15 mouse cellular contexts compared by ENCODE assay signal in genomic region chr17:25519511-25519910, GRCm38 (mm10). TPM values are rescaled to one million over a fixed set of nuclear protein-coding genes. Genes with fewer than 3 reads are reported as not detected.
DNase-seq lines count a peak whose midpoint lies in the region; ATAC-seq and TF ChIP-seq lines count a peak whose summit lies in the region.
"Had no signal": no experiment of that assay in that cellular context is flagged by ENCODE, and none has a peak within 500 bp of the region (broad histone marks: within the 10 kb centered on the region; RNA-seq: fewer than 3 reads in every experiment).

No protein-coding gene starts in this region.

- H3K27me3 ChIP-seq in stomach, embryonic 16.5 days (ENCODE audit: control insufficient read depth, insufficient read depth, low read length), result no peaks in the 10 kb centered on the region
- no peaks in the 10 kb centered on the region for H3K27me3 ChIP-seq in stomach, postnatal 0 days (ENCODE audit: control insufficient read depth, insufficient read depth, low read length)
- H3K27me3 ChIP-seq: midbrain, embryonic 13.5 days had no signal

- peak; percentile 33 for DNase-seq in gastrocnemius, postnatal 14 days
- DNase-seq in gastrocnemius, adult 8-10 months (ENCODE audit: low spot score in 2 of 2), result no peak
- no peak for DNase-seq in stomach, postnatal 0 days (ENCODE audit: low spot score)
- DNase-seq in layer of hippocampus, postnatal 36 days, result peak; percentile 43 to 54
- peak; percentile 60 for DNase-seq in telencephalon, adult 2 months (ENCODE audit: low read depth, low spot score)
- no peak for DNase-seq in urinary bladder, postnatal 10 days (ENCODE audit: low spot score)
- DNase-seq: adrenal gland, adult 8-10 months; gastrocnemius, postnatal 36 days; kidney, adult 9 months; thymus, postnatal 36 days had no signal

- H3K4me3 ChIP-seq in stomach, embryonic 16.5 days (replicated peaks; ENCODE audit: low read length), result no peak overlapping the region
- no peak overlapping the region for H3K4me3 ChIP-seq in stomach, postnatal 0 days (ENCODE audit: low read depth, low read length)
- H3K4me3 ChIP-seq: midbrain, embryonic 13.5 days had no signal

- no peak for ATAC-seq in stomach, embryonic 16.5 days (ENCODE audit: insufficient read depth, low FRiP score)
- ATAC-seq in stomach, postnatal 0 days (ENCODE audit: low FRiP score, low TSS enrichment), result no peak
- no peak for ATAC-seq in granulocyte monocyte progenitor cell, adult 5-6 weeks (replicated peaks; ENCODE audit: poor library complexity, severe bottlenecking)
- ATAC-seq: lung, postnatal 0 days; midbrain, embryonic 13.5 days had no signal

- intact Hi-C loops in gastrocnemius, postnatal 14 days (cut with DNase I; ENCODE audit: low total_unique reads), result no loop called here

- H3K36me3 ChIP-seq in stomach, embryonic 16.5 days (ENCODE audit: control insufficient read depth, insufficient read depth, low read length), result no peaks in the 10 kb centered on the region
- no peaks in the 10 kb centered on the region for H3K36me3 ChIP-seq in stomach, postnatal 0 days (ENCODE audit: control insufficient read depth, insufficient read depth, low read length)
- H3K36me3 ChIP-seq: midbrain, embryonic 13.5 days had no signal

- no peak for TF ChIP-seq EP300 in stomach, postnatal 0 days (optimal IDR thresholded peaks at IDR 0.05)

- whole genome bisulfite sequencing in stomach, embryonic 16.5 days, result 80% methylated on average over 5 of the region's 5 CpGs
- WGBS in stomach, postnatal 0 days, result 74% methylated on average over 5 of the region's 5 CpGs

- no peaks in the 10 kb centered on the region for H3K9me3 ChIP-seq in stomach, embryonic 16.5 days (replicated peaks; ENCODE audit: control insufficient read depth, low read length)
- no peaks in the 10 kb centered on the region for H3K9me3 ChIP-seq in stomach, postnatal 0 days (ENCODE audit: control insufficient read depth, low read length)
- H3K9me3 ChIP-seq: midbrain, embryonic 13.5 days had no signal

- no peaks in the 10 kb centered on the region for H3K4me1 ChIP-seq in stomach, embryonic 16.5 days (ENCODE audit: control insufficient read depth, insufficient read depth, low read length)
- H3K4me1 ChIP-seq in stomach, postnatal 0 days (replicated peaks; ENCODE audit: control insufficient read depth, insufficient read depth), result no peaks in the 10 kb centered on the region

- no peak overlapping the region for H3K27ac ChIP-seq in stomach, embryonic 16.5 days (ENCODE audit: low read length)
- H3K27ac ChIP-seq in stomach, postnatal 0 days (replicated peaks), result no peak overlapping the region
- H3K27ac ChIP-seq: midbrain, embryonic 13.5 days had no signal

- TF ChIP-seq CTCF in stomach, postnatal 0 days (IDR thresholded peaks at IDR 0.05; ENCODE audit: low read depth), result no peak

- H3K4me2 ChIP-seq in stomach, embryonic 16.5 days (ENCODE audit: low read depth, low read length), result no peak overlapping the region
- no peak overlapping the region for H3K4me2 ChIP-seq in stomach, postnatal 0 days (replicated peaks; ENCODE audit: low read depth)
- H3K4me2 ChIP-seq: midbrain, embryonic 13.5 days had no signal

- H3K9ac ChIP-seq in stomach, embryonic 16.5 days (ENCODE audit: low read length), result 0 out of 2 replicates have a peak overlapping the region, but pooled peaks have one; percentile 12
- no peak overlapping the region for H3K9ac ChIP-seq in stomach, postnatal 0 days (ENCODE audit: low read length)
- H3K9ac ChIP-seq: midbrain, embryonic 13.5 days had no signal

RNA-seq across cellular contexts. Expression of gene Sstr5, which starts 22.4 kb away (rescaled TPM):
- total RNA-seq in gastrocnemius, postnatal 14 days (2021), result not detected
- total RNA-seq in gastrocnemius, adult 8-10 months (2022), result not detected
- 0.35 and 0.49 TPM in 2 replicates for polyA plus RNA-seq in stomach, embryonic 16.5 days (2015; fragmentation: Nextera tagmentation; extraction: Ambion mirVana)
- 0.06 and 0.16 TPM in 2 replicates for polyA plus RNA-seq in stomach, postnatal 0 days (2015; fragmentation: Nextera tagmentation; extraction: Ambion mirVana)
- total RNA-seq in layer of hippocampus, postnatal 36 days (2021), result under 1 TPM in 1 of 2 experiments, not detected in 1; 0.23 TPM
- total RNA-seq in granulocyte monocyte progenitor cell, adult 5-6 weeks (2014; fragmentation: Nextera tagmentation), result not detected in 2 replicates
- total RNA-seq in granulocyte monocyte progenitor cell, adult 5-6 weeks (2017), result not detected in 2 replicates
- total RNA-seq: gastrocnemius, postnatal 36 days had no signal
- polyA plus RNA-seq: heart, postnatal 0 days had no signal

RNA-seq across cellular contexts. Expression of gene Sox8, which starts 51.0 kb away (rescaled TPM):
- total RNA-seq in gastrocnemius, postnatal 14 days (2021), result 1 to 10 TPM; 7.2 to 8.8 TPM
- total RNA-seq in gastrocnemius, adult 8-10 months (2022), result under 1 TPM; 0.19 to 0.76 (median 0.70) TPM
- polyA plus RNA-seq in stomach, embryonic 16.5 days (2015; fragmentation: Nextera tagmentation; extraction: Ambion mirVana), result 3.0 and 3.3 TPM in 2 replicates
- 1.4 and 1.6 TPM in 2 replicates for polyA plus RNA-seq in stomach, postnatal 0 days (2015; fragmentation: Nextera tagmentation; extraction: Ambion mirVana)
- total RNA-seq in layer of hippocampus, postnatal 36 days (2021), result 10 to 100 TPM; 55.1 to 57.5 TPM
- total RNA-seq in granulocyte monocyte progenitor cell, adult 5-6 weeks (2014; fragmentation: Nextera tagmentation), result 1.1 TPM in 1 of 2 replicates, not detected in the other
- not detected in 2 replicates for total RNA-seq in granulocyte monocyte progenitor cell, adult 5-6 weeks (2017)

RNA-seq across cellular contexts. Expression of gene Lmf1, which starts 59.4 kb away (rescaled TPM):
- total RNA-seq in gastrocnemius, postnatal 14 days (2021), result 10 to 100 TPM; 13.1 to 13.8 TPM
- total RNA-seq in gastrocnemius, adult 8-10 months (2022), result 10 to 100 TPM; 10.4 to 14.1 (median 10.8) TPM
- 27.0 and 28.9 TPM in 2 replicates for polyA plus RNA-seq in stomach, embryonic 16.5 days (2015; fragmentation: Nextera tagmentation; extraction: Ambion mirVana)
- polyA plus RNA-seq in stomach, postnatal 0 days (2015; fragmentation: Nextera tagmentation; extraction: Ambion mirVana), result 16.3 and 17.7 TPM in 2 replicates
- 10 to 100 TPM; 28.3 to 28.8 TPM for total RNA-seq in layer of hippocampus, postnatal 36 days (2021)
- total RNA-seq in granulocyte monocyte progenitor cell, adult 5-6 weeks (2014; fragmentation: Nextera tagmentation), result 34.0 and 36.8 TPM in 2 replicates
- 6.9 and 10.7 TPM in 2 replicates for total RNA-seq in granulocyte monocyte progenitor cell, adult 5-6 weeks (2017)

Comparison
In these comparisons a context has a peak if more than half of its experiments do, and no peak if none do; other contexts are left out.
1. DNase-seq: peak in gastrocnemius, postnatal 14 days (single experiment), layer of hippocampus, postnatal 36 days (2 of 2) and telencephalon, adult 2 months (single experiment); none in gastrocnemius, adult 8-10 months (0 of 2), stomach, postnatal 0 days (single experiment) and urinary bladder, postnatal 10 days (single experiment).
2. RNA of gene Sox8, which starts 51.0 kb away (total RNA-seq): 55.1 to 57.5 TPM in layer of hippocampus, postnatal 36 days; 7.2 to 8.8 TPM in gastrocnemius, postnatal 14 days, 1.1 TPM in granulocyte monocyte progenitor cell, adult 5-6 weeks and 0.19 to 0.76 TPM in gastrocnemius, adult 8-10 months; every median in the first group is over 4 times any median in the second.